Mouse (Mus musculus) liver, embryonic 14.5 days (tissue): ENCODE measurements at regions not wholly inside any gene's neighbourhood (a gene's known extent, or its start where the extent isn't known, plus 50 kb on each side); places are given as distances from the start of the nearest gene placed in this dataset.

Source experiments
- ATAC-seq: fragments of 200-750 bp; cut with Nextera tagmentation; 2 replicates; pipeline ENCODE4 v1.8.0; 2017; ENCODE audit warnings: moderate number of reproducible peaks, mild to moderate bottlenecking, moderate library complexity; ENCODE audit not compliant: insufficient read depth
- DNase-seq, 3 experiments: peaks; one replicate each; pipeline ENCODE4 v3.0.0-alpha.2; 2012 to 2013; ENCODE audit warnings: low read depth in 3 of 3, low spot score in 3 of 3
- H3K27ac ChIP-seq: fragments of 300-500 bp; sonication (generic); 2 replicates; pipeline ENCODE4 v1.5.1; 2014; ENCODE audit warnings: moderate library complexity, mild to moderate bottlenecking, control low read depth, inconsistent platforms
- H3K27me3 ChIP-seq: fragments of 300-500 bp; sonication (generic); 2 replicates; pipeline ENCODE4 v1.6.1; 2014; ENCODE audit warnings: mild to moderate bottlenecking, low read length, moderate library complexity; ENCODE audit not compliant: control insufficient read depth, insufficient read depth
- H3K36me3 ChIP-seq: fragments of 300-500 bp; sonication (generic); replicated peaks from 2 replicates; pipeline ENCODE4 v1.6.1; 2014; ENCODE audit warnings: low read depth; ENCODE audit not compliant: control insufficient read depth, insufficient read depth
- H3K4me1 ChIP-seq, 2 experiments: fragments of 200-500 bp in 1 of 2; fragments of 300-500 bp in 1 of 2; sonication (generic) in 1 of 2; replicated peaks; 2 replicates each; pipeline ENCODE4 v1.6.1; 2012 to 2014; ENCODE audit warnings: antibody characterized with exemption in 1 of 2, inconsistent platforms in 1 of 2, low read length in 1 of 2; ENCODE audit not compliant: control insufficient read depth in 2 of 2, insufficient read depth in 2 of 2
- H3K4me2 ChIP-seq: fragments of 300-500 bp; sonication (generic); 2 replicates; pipeline ENCODE4 v1.6.1; 2014; ENCODE audit warnings: low read depth, mild to moderate bottlenecking, control low read depth, moderate library complexity
- H3K4me3 ChIP-seq, 2 experiments: fragments of 200-500 bp in 1 of 2; fragments of 300-500 bp in 1 of 2; sonication (generic) in 1 of 2; 2 replicates each; pipeline ENCODE4 v1.5.1; 2012 to 2014; ENCODE audit warnings: low read depth in 2 of 2, low read length in 2 of 2, mild to moderate bottlenecking in 2 of 2, control low read depth in 1 of 2, inconsistent platforms in 1 of 2, moderate library complexity in 1 of 2; ENCODE audit not compliant: insufficient read depth in 1 of 2
- H3K9ac ChIP-seq: fragments of 300-500 bp; sonication (generic); replicated peaks from 2 replicates; pipeline ENCODE4 v1.6.1; 2014; ENCODE audit warnings: mild to moderate bottlenecking, control low read depth, moderate library complexity
- H3K9me3 ChIP-seq: fragments of 300-500 bp; sonication (generic); 2 replicates; pipeline ENCODE4 v1.6.1; 2016; ENCODE audit warnings: low read length, mixed read lengths; ENCODE audit not compliant: control insufficient read depth
- CTCF ChIP-seq: IDR thresholded peaks from 2 replicates; pipeline ENCODE4 v1.5.1; 2016; ENCODE audit warnings: antibody characterized with exemption, low read depth, control low read depth
- EP300 ChIP-seq: IDR thresholded peaks from 2 replicates; pipeline ENCODE4 v1.6.1; 2016; ENCODE audit warnings: antibody characterized with exemption, low read depth
- WGBS: fragments of 180-500 bp; shearing (Covaris S2); extraction: QIAGEN DNeasy Blood & Tissue Kit; methylation state at CpG from one replicate; pipeline ENCODE4 v1.1.7; 2014; ENCODE audit not compliant: insufficient replicate concordance; 5-methylcytosine and 5-hydroxymethylcytosine counted together

DNA sequence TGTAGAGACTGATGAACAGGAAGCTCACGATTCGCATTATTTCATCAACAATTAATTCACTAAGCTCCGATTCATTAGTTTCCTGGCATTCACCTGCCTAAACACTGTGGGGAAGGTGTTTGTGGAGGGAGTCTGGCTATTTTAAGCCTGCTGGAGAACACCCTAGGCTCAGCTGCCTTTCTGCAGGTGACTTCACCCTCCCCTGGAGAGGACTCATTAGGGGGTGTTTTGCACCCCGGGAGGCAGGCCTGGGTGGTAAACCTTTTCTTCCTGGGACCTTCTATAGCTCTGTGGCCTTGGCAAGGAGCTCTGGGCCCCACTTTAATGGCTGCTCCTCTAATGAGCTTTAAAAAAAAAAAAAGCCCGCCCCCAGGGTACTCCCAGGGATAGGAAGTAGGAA, 55.4 kb upstream of the Bnc1 start:
- Histone ChIP-seq H3K27me3 (no peaks in the 10 kb centered on the region), H3K4me1 (no peaks in the 10 kb centered on the region), H3K27ac (no peak overlapping the region), H3K4me3 (no peak overlapping the region), H3K9me3 (no peaks in the 10 kb centered on the region), H3K9ac (no peak overlapping the region), H3K36me3 (no peaks in the 10 kb centered on the region), H3K4me2 (no peak overlapping the region)
- ATAC-seq (no peak), DNase-seq (no peak)
- WGBS: 59% methylated on average over 5 of the region's 5 CpGs
- TF ChIP-seq EP300: no peak
- no peak for TF ChIP-seq CTCF

DNA sequence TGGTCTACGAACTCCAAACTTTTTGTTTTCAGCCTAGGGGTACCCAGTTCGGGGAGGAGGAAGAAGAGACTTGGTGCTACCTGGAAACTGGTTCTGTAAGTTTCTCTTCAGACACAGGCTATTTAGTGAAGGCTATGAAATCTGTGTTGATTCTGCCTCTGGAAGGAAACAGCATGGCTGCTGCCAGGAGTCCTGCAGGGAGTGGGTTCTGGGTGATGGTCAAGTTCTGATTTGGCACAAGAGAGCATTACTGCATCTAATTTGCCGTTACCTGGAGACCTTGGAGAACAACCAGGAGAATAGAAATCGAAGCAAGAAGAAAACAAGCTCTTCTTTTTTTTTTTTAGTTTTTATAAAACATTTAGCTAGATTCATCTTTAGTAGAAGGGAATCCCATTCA, 61.3 kb upstream of the Bnc1 start:
- Histone ChIP-seq H3K4me2 (no peak overlapping the region), H3K36me3 (no peaks in the 10 kb centered on the region), H3K27me3 (no peaks in the 10 kb centered on the region), H3K4me1 (no peaks in the 10 kb centered on the region), H3K9ac (no peak overlapping the region), H3K4me3 (no peak overlapping the region), H3K9me3 (no peaks in the 10 kb centered on the region), H3K27ac (no peak overlapping the region)
- ATAC-seq (no peak), DNase-seq (no peak)
- no peak for TF ChIP-seq EP300
- no peak for TF ChIP-seq CTCF
- WGBS: 52% methylated on average over 4 of the region's 4 CpGs

DNA sequence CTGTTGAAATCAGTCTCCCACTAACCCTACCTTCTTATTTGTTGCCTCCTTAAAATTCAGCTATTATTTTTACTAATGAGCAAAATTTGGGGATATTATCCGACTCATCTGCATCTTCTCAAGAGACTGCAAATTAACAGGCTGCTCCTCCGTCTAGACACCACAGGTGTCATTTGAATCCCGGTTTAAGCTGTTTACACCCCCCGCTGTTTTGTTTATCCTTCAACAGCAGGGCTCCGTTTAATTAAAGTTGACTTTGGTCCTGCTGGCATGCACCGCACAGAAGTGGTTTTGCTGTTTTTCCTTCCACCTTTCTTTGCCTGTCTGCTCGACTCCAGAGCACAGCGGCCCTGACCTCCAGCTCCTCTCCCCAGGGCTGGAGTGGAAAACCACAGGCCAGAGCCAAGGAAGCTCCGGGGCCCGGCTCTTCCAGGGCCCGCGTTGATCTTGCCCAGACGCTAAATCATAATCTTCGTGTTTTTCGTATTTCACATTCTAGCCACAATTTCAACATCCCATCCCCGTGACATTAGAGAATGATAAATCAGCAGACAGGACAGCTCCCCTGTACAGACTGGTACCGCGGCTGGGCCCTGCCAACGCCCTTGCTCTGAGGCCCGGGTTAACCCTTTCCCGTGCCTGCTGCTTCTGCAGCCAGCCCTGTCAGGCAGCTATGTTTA, 64.6 kb upstream of the Bnc1 start:
- H3K4me2 ChIP-seq: no peak overlapping the region
- H3K9me3 ChIP-seq: no peaks in the 10 kb centered on the region
- no peaks in the 10 kb centered on the region for H3K4me1 ChIP-seq
- H3K36me3 ChIP-seq: no peaks in the 10 kb centered on the region
- TF ChIP-seq CTCF (no peak), EP300 (no peak)
- no peak overlapping the region for H3K9ac ChIP-seq
- no peak overlapping the region for H3K4me3 ChIP-seq
- DNase-seq (no peak), ATAC-seq (no peak)
- 10% methylated on average over 21 of the region's 21 CpGs for WGBS
- no peak overlapping the region for H3K27ac ChIP-seq
- H3K27me3 ChIP-seq: no peaks in the 10 kb centered on the region

DNA sequence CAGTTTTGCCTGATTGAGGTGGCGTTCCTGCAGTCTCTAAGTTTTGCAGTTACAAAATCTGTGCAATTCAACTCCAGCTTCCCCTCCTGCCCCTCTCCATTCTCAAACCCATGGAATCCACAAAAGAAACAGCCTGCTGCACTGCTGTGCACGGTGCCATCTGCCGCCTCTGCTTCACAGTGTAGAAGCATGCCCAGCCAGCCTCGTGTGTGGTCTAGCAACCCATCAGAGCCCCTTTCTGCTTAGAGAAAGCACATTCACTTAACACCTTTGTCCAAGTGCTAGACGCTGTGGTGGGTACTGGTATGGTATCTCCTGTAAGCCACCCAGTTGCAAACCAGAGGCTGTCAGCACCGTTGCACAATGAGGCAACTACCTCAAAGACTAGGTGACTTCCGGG, 71.3 kb upstream of the Bnc1 start:
- H3K27ac ChIP-seq: no peak overlapping the region
- H3K36me3 ChIP-seq: no peaks in the 10 kb centered on the region
- no peak overlapping the region for H3K4me2 ChIP-seq
- 48% methylated on average over 7 of the region's 7 CpGs for WGBS
- no peaks in the 10 kb centered on the region for H3K27me3 ChIP-seq
- H3K9ac ChIP-seq: no peak overlapping the region
- DNase-seq: no peak
- H3K4me1 ChIP-seq: no peaks in the 10 kb centered on the region
- no peak overlapping the region for H3K4me3 ChIP-seq
- ATAC-seq: no peak
- H3K9me3 ChIP-seq: no peaks in the 10 kb centered on the region
- no peak for TF ChIP-seq CTCF
- no peak for TF ChIP-seq EP300

DNA sequence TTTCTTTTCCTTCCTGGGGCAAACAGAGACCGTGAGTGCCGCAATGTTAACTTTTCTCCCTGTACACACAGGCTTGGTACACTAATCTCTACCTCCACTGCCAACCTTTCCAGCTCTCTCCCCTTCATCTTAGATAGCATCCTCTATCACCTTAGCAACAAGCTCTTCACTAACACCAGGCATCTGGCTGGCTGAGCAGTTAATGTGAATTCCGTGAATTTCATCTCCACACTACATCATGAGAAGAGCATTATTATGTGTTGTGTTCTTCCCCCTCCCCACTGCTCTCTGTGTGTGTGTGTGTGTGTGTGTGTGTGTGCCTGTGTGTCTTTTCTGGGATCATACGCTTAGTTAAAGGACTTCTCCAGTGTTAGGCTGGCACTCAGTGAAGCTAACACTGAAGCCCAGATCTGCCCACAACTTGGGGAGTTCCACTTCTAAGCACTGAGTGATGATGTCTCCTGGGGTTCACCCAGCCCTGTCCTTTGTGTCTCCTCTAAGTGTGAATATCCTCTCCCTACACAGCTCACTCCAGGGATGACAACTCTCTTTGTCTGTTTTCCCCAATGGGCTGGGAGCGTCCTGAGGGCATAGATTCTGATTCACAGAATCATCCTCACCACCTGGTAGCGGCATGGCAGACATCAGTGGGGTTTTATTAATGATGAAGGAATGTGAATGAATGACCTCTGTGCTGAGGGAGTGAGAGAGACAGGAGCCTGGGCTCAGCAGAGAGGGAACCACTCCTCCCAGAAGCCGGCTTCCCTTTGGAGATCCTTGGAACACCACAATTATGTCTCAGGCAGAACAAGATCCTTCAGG, 77.7 kb upstream of the Bnc1 start:
- H3K4me3 ChIP-seq: no peak overlapping the region
- no peaks in the 10 kb centered on the region for H3K4me1 ChIP-seq
- H3K9me3 ChIP-seq: no peaks in the 10 kb centered on the region
- no peak overlapping the region for H3K9ac ChIP-seq
- H3K36me3 ChIP-seq: no peaks in the 10 kb centered on the region
- no peak overlapping the region for H3K4me2 ChIP-seq
- no peak overlapping the region for H3K27ac ChIP-seq
- no peak for TF ChIP-seq EP300
- DNase-seq (no peak), ATAC-seq (no peak)
- no peaks in the 10 kb centered on the region for H3K27me3 ChIP-seq
- 60% methylated on average over 7 of the region's 7 CpGs for WGBS
